Mouse (Mus musculus) kidney, adult 11 months (tissue): ENCODE measurements at regions not wholly inside any gene's neighbourhood (a gene's known extent, or its start where the extent isn't known, plus 50 kb on each side); places are given as distances from the start of the nearest gene placed in this dataset.

ENCODE experiments used
- DNase-seq: peaks from one replicate; pipeline ENCODE4 v3.0.0; 2022

DNA sequence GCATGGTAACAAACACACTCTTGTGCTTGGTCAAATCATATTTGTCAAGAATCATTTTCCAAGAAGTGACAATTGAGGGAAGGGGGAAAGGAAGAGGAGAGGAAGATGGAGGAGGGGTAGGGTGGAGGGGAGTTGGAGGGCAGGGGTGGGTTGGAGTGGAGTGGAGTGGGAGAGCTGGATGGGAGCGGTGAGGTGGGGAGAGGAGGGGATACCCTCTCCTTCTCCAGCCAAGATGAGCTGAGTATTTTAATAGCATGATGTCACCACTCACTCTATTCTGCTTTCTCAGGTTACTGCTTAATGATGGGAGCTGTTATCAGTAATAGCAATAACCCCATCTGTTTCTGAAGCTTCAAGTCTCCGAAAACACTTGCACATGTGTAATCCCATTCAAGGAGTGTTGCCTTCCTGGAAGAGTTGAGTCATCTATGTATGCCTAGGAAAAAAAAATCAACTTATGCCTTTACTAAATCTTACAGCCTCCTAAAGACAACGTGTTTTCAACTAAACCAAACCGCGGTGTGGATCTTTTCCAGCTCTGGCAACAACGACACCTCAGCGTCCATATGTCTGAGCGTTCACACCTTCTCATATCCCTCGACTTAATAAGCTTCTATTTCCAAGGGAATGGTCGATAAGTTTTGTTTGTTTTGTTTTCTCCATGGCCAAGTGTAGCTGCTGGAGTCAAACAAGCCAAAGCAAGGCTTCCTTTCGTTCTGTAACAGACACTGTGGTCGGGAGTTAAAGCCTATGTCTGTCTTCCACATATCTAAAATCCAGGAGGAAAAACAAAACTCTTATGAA, 187.0 kb upstream of the Mgmt start:
- no peak for DNase-seq

GRCm38 (mm10) chr7:136708004-136708435, 186.4 kb upstream of the Mgmt start:
- DNase-seq: no peak

DNA sequence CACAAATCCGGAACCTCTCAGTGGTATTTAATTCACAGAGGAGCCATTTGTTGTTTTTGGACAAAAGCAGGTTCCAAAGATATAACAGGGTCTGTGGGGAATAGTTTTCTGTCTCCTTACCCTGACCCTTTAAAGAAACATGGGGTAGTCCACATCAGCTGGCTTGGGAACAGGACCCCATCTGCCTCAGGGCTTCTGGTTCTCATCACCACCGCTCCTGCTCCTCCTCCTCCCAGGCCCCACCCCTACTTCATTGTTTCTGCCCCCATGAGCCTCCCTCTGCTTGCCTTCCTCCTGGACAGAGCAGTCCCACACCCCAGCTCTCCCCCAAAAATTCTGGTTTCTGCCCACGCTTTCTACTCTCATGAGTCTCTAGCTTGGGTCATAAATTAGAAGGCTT, 183.8 kb upstream of the Mgmt start:
- no peak for DNase-seq

- DNase-seq: no peak
Measured at GRCm38 (mm10) chr7:136712962-136713640, 181.3 kb upstream of the Mgmt start.

DNA sequence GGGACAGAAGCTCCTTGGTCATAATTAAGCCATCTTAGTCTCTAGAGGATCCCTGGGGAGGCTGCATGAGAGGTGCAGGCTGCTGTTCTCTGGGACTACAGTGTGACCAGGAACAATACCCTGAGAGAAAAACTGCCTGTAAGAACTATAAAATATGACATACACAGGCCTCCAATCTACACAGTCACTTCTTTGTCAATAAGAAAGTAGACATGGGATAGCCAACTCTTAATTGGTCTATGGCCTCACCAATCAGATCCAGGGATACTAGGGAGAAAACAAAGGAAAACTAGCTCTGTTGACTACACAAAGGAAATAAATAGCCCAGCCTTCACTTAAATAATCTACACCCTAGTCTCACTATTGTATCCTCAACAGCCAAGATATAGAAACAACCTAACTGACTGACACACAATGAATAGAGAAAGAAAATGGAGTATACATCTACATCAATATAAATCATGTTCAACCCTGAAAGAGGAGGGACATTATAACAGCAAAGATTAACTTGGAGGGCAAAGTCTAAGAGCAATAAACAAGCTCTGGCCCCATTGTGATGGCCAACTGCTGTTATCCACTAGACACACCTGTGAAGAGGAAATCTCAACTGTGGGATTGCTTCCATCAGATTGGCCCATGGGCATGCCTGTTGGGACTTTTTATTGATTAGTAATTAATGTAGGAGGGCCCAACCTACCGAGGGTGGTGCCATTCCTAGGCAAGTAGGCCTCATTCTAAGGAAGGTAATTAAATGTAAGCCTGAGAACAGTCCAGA, 166.6 kb upstream of the Mgmt start:
- DNase-seq: no peak

DNA sequence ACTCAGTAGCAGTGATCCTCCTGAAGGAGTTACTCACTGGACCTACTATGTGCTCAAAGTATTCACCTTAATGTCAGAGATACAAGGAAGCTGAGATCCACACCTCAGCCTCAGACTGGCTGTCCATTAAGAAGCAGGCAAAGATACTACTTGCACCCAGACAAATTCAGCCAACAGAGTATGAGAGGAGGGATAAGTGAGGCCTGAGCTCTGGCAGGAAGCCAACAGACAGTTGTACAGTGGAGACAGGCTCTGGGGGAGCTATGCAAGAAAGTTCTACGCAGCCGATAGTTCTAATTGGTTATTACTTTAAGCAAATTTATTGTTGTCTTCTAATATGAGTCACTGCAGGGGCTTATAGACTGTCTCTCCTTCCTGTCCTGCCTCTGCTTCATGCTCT, 152.2 kb upstream of the Mgmt start:
- DNase-seq: no peak

DNA sequence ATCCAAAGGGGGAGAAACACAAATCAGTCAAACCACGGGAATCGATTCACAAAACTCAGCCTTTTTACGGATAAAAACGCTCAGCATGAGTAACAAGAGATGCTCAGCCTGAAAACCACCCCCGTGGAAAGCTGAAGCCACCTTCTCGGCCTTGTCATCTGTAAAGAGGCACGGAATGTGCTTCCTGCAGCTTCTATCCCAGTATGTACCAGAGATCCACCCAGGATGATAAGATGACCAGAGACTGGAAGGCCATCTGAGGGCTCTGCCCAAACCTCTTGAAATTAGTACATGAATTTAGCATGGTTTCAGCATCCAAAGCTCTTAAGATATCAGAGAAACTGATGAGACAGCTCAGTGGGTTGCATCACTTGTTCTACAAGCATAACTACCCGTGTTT, 149.0 kb upstream of the Mgmt start:
- no peak for DNase-seq

GRCm38 (mm10) chr7:136751477-136751876, 142.9 kb upstream of the Mgmt start:
- DNase-seq: no peak

- no peak for DNase-seq
Measured at GRCm38 (mm10) chr7:136754821-136755220, 139.6 kb upstream of the Mgmt start.

DNA sequence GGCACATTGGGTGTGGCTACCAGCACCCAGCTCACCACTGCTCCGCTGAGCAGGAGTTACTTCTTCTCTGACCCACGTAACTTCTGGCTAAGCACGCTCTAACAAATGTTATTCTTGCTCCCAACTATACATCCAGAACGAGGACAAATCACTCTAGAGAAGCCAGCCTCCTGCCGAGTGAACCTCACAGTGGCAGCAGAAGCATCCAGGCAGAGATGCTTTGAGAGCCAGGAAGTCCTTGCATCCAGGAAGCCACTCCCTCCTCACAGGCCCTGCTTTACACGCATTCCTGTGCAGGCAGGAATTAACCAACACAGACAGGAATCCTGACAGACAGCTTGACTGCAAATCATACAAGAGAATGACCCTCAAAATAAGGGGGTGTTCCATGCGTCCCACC, 129.4 kb upstream of the Mgmt start:
- no peak for DNase-seq

GRCm38 (mm10) chr7:136767231-136767630, 127.2 kb upstream of the Mgmt start:
- no peak for DNase-seq

DNA sequence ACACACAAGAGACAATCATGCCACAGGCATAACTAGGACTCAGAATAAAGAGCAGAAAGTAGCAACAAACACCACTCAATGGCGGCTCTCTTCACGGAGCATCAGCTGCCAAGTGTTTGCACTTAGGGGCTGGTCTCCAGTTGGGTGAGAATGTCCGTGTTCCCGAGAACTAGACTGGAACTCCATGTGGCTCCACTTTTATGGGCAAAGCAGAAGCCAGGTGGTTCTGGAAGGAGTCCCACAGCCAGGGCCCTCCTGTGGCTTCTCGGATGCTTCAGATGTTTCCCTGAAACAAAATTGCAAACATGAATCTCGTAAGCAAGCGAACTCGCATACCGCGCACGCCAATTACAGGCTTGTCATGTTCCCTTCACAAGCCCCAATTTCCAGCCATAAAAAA, 113.7 kb upstream of the Mgmt start:
- DNase-seq: no peak

DNA sequence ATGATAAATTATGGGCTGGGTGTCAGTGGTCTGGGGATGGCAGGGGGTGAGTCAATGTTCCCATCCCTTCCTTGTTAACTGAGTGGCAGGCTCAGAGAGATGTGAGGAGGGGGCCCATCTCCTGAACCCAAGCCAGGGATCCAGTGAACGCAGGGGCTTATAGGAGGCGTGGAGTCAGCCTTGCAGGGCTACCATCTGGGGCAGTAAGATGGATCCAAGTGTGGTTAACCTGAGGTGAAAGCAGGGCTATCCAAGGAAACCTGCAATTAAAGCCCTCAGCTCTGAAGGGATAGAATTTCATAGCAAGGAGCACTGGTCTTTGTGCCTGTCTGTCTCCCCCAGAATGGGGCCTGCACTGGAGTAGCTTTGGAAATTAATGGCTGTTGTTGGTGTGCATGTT, 103.3 kb upstream of the Mgmt start:
- no peak for DNase-seq

GRCm38 (mm10) chr7:136792131-136792530, 102.3 kb upstream of the Mgmt start:
- no peak for DNase-seq

DNA sequence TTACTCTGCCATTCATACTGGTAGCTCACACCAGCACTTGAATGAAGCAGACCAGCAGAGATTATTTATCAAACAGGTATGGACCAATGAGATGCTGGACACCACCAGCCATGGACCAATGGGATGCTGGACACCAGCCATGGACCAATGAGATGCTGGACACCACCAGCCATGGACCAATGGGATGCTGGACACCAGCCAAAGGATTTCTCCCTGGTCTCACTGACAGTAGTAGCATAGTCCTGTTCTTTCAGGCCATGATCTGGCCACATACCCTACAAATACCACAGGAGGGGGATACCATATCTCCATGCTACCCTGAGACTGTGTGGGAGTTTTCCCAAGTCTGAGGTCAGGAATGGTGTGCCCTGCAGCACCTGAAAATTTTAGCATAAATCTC, 98.0 kb upstream of the Mgmt start:
- no peak for DNase-seq

GRCm38 (mm10) chr7:136797780-136798435, 96.5 kb upstream of the Mgmt start:
- DNase-seq: no peak

DNA sequence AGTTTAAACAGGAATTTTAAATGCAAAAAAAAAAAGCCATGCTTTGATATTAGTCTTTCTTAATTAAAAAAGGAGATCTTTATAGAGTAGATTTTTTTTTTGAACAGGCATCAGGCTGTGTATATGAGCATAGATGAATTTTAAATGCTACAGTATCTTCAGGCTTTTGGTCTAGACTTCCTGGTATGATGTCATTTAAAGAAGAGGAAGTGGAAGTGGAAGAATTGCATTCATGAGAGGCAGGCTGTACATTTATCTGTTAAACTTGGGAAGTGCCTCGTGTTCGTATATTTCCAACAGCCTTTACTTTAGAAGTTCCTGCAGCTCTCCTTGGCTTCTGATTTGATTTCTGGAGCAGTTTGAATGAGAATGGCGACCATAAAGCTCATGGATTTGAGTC, 95.8 kb upstream of the Mgmt start:
- no peak for DNase-seq

GRCm38 (mm10) chr7:136807101-136807500, 87.3 kb upstream of the Mgmt start:
- DNase-seq: no peak

DNA sequence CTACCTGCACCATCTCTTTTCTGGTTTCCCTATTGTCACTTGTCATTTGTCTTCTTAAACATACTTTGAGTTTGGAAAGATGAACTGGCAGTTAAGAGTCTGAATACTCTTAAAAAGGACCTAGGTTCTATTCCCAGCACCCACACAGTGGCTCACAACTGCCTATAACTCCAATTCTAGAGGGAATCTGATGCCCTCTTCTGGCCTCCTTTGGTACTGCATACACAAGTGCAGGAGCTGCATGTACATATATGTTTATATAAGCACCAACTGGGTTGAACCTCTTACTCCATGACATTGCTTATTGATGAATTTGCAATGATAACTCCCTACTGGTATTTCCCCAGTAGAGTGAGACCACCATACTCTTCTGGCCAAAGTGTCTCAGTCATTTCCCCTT, 86.4 kb upstream of the Mgmt start:
- no peak for DNase-seq

GRCm38 (mm10) chr7:136809576-136809975, 84.8 kb upstream of the Mgmt start:
- DNase-seq: no peak

GRCm38 (mm10) chr7:136813691-136814325, 80.6 kb upstream of the Mgmt start:
- DNase-seq: no peak

DNA sequence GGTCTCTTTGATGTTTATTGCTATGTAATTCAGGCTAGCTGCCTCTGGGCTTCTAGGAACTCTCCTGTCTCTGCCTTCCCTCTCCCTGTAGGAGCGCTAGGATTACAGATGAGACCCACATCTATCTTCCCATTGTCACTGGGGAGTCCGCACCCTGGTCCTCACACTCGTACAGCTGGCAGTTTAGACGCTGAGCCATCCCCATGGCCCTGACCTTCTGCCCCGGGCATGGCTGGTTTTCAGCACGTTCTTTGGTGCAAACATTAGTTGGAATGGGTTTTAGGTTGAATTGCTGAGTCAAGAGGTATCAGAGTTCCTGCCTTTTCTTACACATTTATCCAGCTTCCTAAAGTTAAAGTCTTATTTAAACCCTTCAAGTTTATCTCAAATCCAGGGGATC, 79.7 kb upstream of the Mgmt start:
- no peak for DNase-seq

DNA sequence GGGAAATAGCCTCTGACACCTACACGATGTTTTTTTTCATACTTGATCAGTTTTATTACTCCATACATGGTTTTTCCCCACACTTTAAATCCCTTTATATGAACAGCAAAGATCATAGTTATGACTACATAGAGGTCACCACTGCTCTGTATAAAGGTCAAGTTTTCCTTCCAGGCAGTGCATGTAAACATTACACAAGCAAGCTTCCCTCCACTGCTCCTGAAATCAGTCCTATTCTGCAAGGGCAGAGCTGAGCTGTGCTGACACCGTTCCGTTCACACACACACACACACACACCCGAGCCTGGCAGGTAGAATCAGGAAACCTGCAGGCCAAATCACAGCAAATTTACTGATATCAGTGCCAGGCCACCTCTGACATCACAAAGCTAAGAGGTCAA, 74.1 kb upstream of the Mgmt start:
- no peak for DNase-seq
